Mouse (Mus musculus): ENCODE results near the gene Auh. TPM values are rescaled to one million over a fixed set of nuclear protein-coding genes. Genes with fewer than 3 reads are reported as not detected.

The Auh gene
- total RNA-seq, 2 experiments from 2014 or later, result 46.6 to 47.2 TPM

DNA sequence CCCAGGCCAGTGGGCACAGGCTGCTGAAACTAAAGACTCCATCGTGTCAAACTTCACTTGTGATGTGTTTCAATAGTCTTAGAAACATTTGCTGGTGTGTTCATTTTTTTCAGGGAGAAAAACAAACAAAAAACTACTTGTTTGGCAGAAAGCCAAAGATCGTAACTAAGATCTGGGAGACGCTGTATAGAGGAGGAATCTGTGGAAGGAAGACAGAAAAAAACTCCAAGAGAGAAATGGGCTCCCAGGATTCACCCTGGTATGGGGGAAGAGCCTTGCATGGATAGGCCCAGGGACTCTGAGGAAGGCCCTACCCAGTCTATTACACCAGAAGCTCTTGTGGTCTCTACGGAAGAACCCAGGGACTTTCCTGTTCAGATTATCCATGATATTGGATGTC, 123.5 kb downstream of the Auh start:
- no peak for DNase-seq (ENCODE audit: low spot score in 2 of 2)

DNA sequence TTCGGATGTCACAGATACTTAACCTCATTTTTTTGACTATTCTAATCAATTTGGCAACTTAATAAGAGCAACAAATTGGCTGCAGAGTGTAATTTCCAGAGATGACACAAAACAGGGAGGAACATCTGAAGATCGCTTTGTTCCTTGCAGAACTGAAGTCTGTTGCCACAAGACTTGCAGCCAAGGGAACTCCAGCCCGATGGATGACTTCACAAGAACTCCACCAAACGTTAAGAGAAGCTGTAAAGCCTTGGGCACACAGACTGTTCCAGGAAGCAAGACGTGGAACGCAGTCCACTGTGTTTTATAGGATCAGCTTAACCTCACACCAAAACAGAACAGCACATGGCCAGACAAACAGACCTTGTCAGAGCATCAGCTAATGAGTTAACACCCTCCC, 123.9 kb downstream of the Auh start:
- DNase-seq (ENCODE audit: low spot score in 2 of 2), result no peak

DNA sequence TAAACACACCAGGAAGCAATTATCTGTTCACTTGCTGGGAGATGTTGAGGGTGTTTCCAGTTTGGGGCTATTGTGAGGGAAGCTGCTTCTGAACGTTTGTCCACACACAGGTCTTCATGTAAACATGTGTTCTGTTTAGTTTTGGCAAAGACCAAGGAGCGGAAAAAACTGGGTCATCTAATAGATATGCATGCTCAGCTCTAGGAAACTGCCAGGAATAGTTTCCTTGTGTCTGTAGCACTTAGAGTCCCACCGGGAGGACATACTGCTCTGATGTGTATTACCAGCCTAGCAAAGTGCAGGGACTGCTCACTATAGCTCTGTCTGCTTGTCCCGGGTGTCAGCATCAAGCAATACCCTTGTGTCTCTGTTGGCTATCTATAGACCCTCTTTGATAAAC, 127.0 kb downstream of the Auh start:
- no peak for DNase-seq (ENCODE audit: low spot score in 2 of 2)

DNA sequence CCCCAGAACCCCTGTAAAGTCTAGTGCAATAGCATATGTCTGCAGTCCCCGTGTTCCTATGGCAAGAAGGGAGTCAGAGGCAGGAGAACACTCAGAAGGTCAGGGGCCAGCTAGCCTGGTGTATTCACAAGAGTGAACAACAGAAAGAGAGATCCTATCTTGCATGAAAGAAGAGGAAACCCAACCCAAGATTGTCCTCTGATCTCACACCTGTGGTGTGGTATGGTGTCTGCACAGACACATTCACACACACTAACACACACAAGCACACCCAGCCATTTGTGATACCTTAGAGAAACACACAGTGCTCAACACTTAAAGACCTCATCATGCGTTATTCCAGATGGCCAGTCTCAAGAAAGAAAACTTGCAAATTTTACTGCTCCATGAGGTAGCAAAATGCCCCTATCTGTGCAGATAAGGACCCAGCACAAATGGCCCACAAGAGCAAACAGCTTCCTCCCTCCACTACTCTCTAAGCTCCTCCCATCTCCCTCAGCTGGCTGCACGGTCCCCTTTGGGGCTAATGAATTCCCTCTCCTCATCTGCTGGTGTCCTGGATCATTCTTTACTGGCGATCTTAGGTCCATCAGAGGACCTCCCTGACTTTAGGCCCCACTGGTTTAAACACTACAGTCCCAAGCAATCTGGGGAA, 128.7 kb downstream of the Auh start:
- no peak for DNase-seq (ENCODE audit: low spot score in 2 of 2)

DNA sequence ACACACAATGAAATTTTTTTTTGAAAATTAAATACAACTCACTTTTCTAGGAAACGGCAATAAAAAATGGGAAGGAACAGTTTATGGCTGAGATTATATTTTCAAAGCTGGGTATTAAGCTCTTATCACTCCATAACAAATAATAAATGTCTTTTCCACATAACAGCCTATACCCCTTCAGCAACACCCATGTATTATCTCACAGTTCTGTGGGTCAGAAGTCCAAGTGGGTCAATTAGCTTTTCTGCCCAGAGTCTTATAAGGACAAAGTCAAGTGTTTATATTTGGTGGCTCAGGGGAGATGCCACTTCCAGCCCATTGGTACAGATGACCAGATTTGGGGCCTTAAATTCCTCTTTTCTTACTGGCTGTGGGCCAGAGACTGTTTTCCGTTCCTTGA, 129.4 kb downstream of the Auh start:
- DNase-seq (ENCODE audit: low spot score in 2 of 2), result no peak

DNA sequence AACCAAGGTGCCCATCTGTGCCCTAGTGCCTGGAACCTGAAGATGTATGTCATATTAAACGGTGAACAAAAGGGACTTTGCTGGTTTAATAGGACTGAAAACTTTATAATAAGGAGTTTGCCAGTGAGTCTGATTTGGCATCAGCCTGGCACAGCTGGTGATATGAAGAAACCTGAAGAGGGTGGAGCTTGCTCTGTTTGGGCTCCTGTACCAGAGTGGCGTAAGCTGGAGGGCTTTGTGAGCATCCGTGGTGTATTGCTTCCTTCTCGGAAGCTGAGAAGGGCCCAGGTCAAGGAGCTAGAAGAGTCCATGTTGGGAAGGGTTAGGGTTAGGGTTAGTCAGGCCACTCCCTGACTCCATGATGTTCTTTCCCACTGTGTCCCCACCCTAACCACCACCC, 135.2 kb downstream of the Auh start:
- DNase-seq (ENCODE audit: low spot score in 2 of 2), result no peak

DNA sequence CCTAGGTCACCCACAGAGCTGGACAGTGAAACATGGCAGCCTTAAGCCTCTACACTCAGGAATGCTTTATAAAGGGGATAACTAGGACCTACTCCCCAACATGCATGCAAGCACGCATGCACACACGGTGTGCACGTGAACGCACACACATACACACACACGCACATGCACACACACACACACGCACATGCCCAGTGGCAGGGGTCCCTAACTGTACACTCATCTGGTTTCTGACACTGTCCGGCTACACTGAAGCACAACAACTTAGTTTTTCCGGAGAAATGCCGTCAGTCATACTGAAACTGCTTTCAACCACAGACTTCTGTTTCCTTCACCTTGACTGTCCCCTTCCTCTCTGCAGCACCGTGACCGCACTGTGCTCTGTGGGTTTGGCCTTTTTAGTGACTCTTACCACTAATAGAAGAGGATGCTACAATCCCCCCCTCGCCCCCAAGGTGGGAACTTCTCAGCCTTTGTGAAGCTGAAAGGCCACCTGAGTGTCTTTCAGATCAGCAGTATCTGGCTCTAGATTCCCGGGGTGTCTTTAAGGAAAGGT, 136.0 kb downstream of the Auh start:
- DNase-seq (ENCODE audit: low spot score in 2 of 2), result no peak

DNA sequence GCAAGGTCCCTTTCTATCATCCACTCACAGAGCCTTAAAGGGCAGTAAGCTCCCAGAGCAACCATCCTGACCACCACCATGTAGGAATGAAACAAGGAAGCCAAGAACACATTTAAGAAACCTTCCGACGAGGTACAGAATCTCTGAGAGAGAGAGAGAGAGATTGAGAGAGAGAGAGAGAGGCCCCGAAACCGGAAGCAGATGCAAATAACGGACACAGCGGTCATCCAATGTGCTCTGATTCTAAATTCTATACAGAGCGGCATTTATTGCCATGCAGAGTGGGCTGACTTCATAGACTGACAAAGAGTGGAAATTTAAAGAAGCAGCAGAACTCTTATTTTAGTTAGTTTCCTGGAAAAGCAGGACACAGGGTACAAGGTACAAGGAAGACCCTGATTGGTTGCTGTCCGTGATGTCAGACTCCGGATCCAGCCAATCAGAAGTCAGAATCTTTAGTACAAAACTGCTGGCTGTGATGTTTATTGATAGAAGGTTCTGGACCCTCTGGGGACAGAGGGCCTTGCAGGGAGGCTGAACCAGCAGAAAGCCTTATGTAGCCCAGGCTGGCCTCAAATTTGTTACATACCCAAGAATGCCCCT, 137.1 kb downstream of the Auh start:
- no peak for DNase-seq (ENCODE audit: low spot score in 2 of 2)

DNA sequence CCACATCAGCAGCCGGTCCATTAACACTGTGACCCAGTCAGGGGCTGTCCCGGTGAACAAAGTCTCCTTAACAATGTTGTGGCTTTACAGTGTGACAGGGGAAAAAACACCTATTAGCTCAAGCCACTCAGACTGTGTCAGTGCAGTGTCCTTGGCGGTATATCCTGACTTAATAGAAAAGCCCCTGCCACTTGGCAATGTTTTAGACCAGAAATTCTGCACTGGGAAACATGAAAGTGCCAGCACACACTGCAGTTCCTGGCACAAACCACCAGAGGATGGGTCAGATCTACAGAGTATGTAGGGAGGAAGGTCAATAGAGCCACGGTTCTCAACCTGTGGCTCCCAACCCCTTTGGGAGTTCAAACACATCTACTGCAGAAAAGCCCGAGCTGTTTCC, 138.6 kb downstream of the Auh start:
- no peak for DNase-seq (ENCODE audit: low spot score in 2 of 2)

Other genes starting within 250 kb of the Auh start
- gene Nfil3, start 51.4 kb upstream of the Auh start, total RNA-seq (2021), result 10 to 100 TPM; 21.0 to 22.8 TPM